Mouse (Mus musculus) heart, adult 2 months (tissue): Measurements from ENCODE around the gene Atox1.

Experiments used
- CTCF ChIP-seq: fragments of 200-600 bp; IDR thresholded peaks from 2 replicates; pipeline ENCODE4 v1.8.1; 2022; ENCODE audit warnings: antibody characterized with exemption, mild to moderate bottlenecking, moderate library complexity
- POLR2A ChIP-seq: fragments of 200-500 bp; IDR thresholded peaks from 2 replicates; pipeline ENCODE4 v1.6.1; 2011; ENCODE audit warnings: mild to moderate bottlenecking, low read depth, low read length, control low read depth; ENCODE audit not compliant: insufficient read depth

DNA sequence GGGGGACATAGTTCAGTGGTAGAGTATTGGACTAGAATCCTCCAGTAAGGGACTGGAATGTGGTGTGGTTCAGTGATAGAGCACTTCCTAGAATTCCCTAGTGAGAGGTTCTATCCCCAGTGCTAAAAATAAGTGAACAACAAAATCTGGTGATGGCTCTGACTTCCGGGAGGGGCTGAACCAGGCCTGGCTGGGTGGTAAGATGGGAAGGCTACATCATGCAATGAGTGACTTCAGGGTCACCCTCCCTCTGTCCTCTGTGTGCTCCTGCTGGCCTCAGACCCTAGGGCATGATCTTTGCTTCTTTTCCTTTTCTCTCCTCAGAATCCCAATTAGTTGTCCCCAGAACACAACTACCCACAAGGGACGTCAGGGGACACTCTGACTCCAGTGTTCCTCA lies 64.0 kb downstream of the Atox1 start:
- peak; percentile 46 for TF ChIP-seq CTCF
- TF ChIP-seq POLR2A: no peak
